Mouse (Mus musculus): ENCODE measurements around the gene Lztfl1. TPM values are rescaled to one million over a fixed set of nuclear protein-coding genes. Genes with fewer than 3 reads are reported as not detected.

Lztfl1 gene
- total and polyA plus RNA-seq, 2 experiments = 1.8 to 9.7 TPM

- no peak overlapping the region for H3K9ac ChIP-seq (ENCODE audit: low read depth, low read length)
- no peaks in the 10 kb centered on the region for H3K27me3 ChIP-seq (ENCODE audit: control insufficient read depth, insufficient read depth, low read length)
- peaks cover 39% of the 10 kb centered on the region for H3K36me3 ChIP-seq (ENCODE audit: control insufficient read depth, insufficient read depth, low read length)
- no peak for DNase-seq (ENCODE audit: extremely low read depth, low read depth, low spot score)
- H3K4me1 ChIP-seq (ENCODE audit: control insufficient read depth, insufficient read depth, low read length) = no peaks in the 10 kb centered on the region
- H3K4me3 ChIP-seq (ENCODE audit: insufficient read depth, low read depth, low read length) = no peak overlapping the region
- no peak for TF ChIP-seq CTCF (IDR thresholded peaks at IDR 0.05; ENCODE audit: low read depth, low read length)
- TF ChIP-seq POLR2A (IDR thresholded peaks at IDR 0.05; ENCODE audit: extremely low read depth, insufficient read depth, low read length) = no peak
- WGBS = 90% methylated on average over 5 of the region's 5 CpGs
- H3K79me2 ChIP-seq (ENCODE audit: control insufficient read depth, insufficient read depth, low read length) = no peaks in the 10 kb centered on the region
- no peak overlapping the region for H3K27ac ChIP-seq (replicated peaks; ENCODE audit: insufficient read depth, low read depth, low read length)
Measured at GRCm38 (mm10) chr9:123701822-123702221, 15.7 kb downstream of the Lztfl1 start.

- Histone ChIP-seq H3K36me3 (ENCODE audit: control insufficient read depth, insufficient read depth, low read length) (peaks cover 27% of the 10 kb centered on the region), H3K27ac (replicated peaks; ENCODE audit: insufficient read depth, low read depth, low read length) (no peak overlapping the region), H3K9ac (ENCODE audit: low read depth, low read length) (no peak overlapping the region), H3K79me2 (ENCODE audit: control insufficient read depth, insufficient read depth, low read length) (no peaks in the 10 kb centered on the region), H3K27me3 (ENCODE audit: control insufficient read depth, insufficient read depth, low read length) (no peaks in the 10 kb centered on the region), H3K4me1 (ENCODE audit: control insufficient read depth, insufficient read depth, low read length) (no peaks in the 10 kb centered on the region), H3K4me3 (ENCODE audit: insufficient read depth, low read depth, low read length) (no peak overlapping the region)
- DNase-seq (ENCODE audit: extremely low read depth, low read depth, low spot score) = no peak
- WGBS = 93% methylated on average over 3 of the region's 3 CpGs
- TF ChIP-seq CTCF (IDR thresholded peaks at IDR 0.05; ENCODE audit: low read depth, low read length) (no peak), POLR2A (IDR thresholded peaks at IDR 0.05; ENCODE audit: extremely low read depth, insufficient read depth, low read length) (no peak)
Measured at GRCm38 (mm10) chr9:123695634-123696302, 21.7 kb downstream of the Lztfl1 start.

GRCm38 (mm10) chr9:123688227-123688626 lies 29.3 kb downstream of the Lztfl1 start:
- H3K79me2 ChIP-seq (ENCODE audit: control insufficient read depth, insufficient read depth, low read length) = no peaks in the 10 kb centered on the region
- no peak overlapping the region for H3K9ac ChIP-seq (ENCODE audit: low read depth, low read length)
- no peak overlapping the region for H3K27ac ChIP-seq (replicated peaks; ENCODE audit: insufficient read depth, low read depth, low read length)
- no peaks in the 10 kb centered on the region for H3K27me3 ChIP-seq (ENCODE audit: control insufficient read depth, insufficient read depth, low read length)
- no peak overlapping the region for H3K4me3 ChIP-seq (ENCODE audit: insufficient read depth, low read depth, low read length)
- no peak for DNase-seq (ENCODE audit: extremely low read depth, low read depth, low spot score)
- no peaks in the 10 kb centered on the region for H3K4me1 ChIP-seq (ENCODE audit: control insufficient read depth, insufficient read depth, low read length)
- no peak for TF ChIP-seq POLR2A (IDR thresholded peaks at IDR 0.05; ENCODE audit: extremely low read depth, insufficient read depth, low read length)
- no peak for TF ChIP-seq CTCF (IDR thresholded peaks at IDR 0.05; ENCODE audit: low read depth, low read length)
- 86% methylated on average over 1 of the region's 1 CpGs for WGBS
- H3K36me3 ChIP-seq (ENCODE audit: control insufficient read depth, insufficient read depth, low read length) = peaks cover 8% of the 10 kb centered on the region; the same call in 1 of the 2 replicates

- Histone ChIP-seq H3K36me3 (ENCODE audit: control insufficient read depth, insufficient read depth, low read length) (no peaks in the 10 kb centered on the region), H3K4me3 (ENCODE audit: insufficient read depth, low read depth, low read length) (no peak overlapping the region), H3K79me2 (ENCODE audit: control insufficient read depth, insufficient read depth, low read length) (no peaks in the 10 kb centered on the region), H3K9ac (ENCODE audit: low read depth, low read length) (no peak overlapping the region), H3K4me1 (ENCODE audit: control insufficient read depth, insufficient read depth, low read length) (no peaks in the 10 kb centered on the region), H3K27me3 (ENCODE audit: control insufficient read depth, insufficient read depth, low read length) (no peaks in the 10 kb centered on the region), H3K27ac (replicated peaks; ENCODE audit: insufficient read depth, low read depth, low read length) (no peak overlapping the region)
- 84% methylated on average over 5 of the region's 5 CpGs for WGBS
- DNase-seq (ENCODE audit: extremely low read depth, low read depth, low spot score) = no peak
- TF ChIP-seq POLR2A (IDR thresholded peaks at IDR 0.05; ENCODE audit: extremely low read depth, insufficient read depth, low read length) = no peak
- TF ChIP-seq CTCF (IDR thresholded peaks at IDR 0.05; ENCODE audit: low read depth, low read length) = no peak
Measured at GRCm38 (mm10) chr9:123686206-123686605, 31.3 kb downstream of the Lztfl1 start.

- Histone ChIP-seq H3K79me2 (ENCODE audit: control insufficient read depth, insufficient read depth, low read length) (no peaks in the 10 kb centered on the region), H3K4me1 (ENCODE audit: control insufficient read depth, insufficient read depth, low read length) (peaks cover under 1% of the 10 kb centered on the region; the same call in 1 of the 2 replicates), H3K27me3 (ENCODE audit: control insufficient read depth, insufficient read depth, low read length) (peaks cover 2% of the 10 kb centered on the region), H3K36me3 (ENCODE audit: control insufficient read depth, insufficient read depth, low read length) (no peaks in the 10 kb centered on the region), H3K27ac (replicated peaks; ENCODE audit: insufficient read depth, low read depth, low read length) (no peak overlapping the region), H3K4me3 (ENCODE audit: insufficient read depth, low read depth, low read length) (no peak overlapping the region), H3K9ac (ENCODE audit: low read depth, low read length) (no peak overlapping the region)
- no peak for DNase-seq (ENCODE audit: extremely low read depth, low read depth, low spot score)
- no peak for TF ChIP-seq POLR2A (IDR thresholded peaks at IDR 0.05; ENCODE audit: extremely low read depth, insufficient read depth, low read length)
- no peak for TF ChIP-seq CTCF (IDR thresholded peaks at IDR 0.05; ENCODE audit: low read depth, low read length)
- WGBS = 55% methylated on average over 3 of the region's 3 CpGs
Measured at GRCm38 (mm10) chr9:123683704-123684103, 33.8 kb downstream of the Lztfl1 start.

- TF ChIP-seq POLR2A (IDR thresholded peaks at IDR 0.05; ENCODE audit: extremely low read depth, insufficient read depth, low read length) (no peak), CTCF (IDR thresholded peaks at IDR 0.05; ENCODE audit: low read depth, low read length) (no peak)
- Histone ChIP-seq H3K27ac (replicated peaks; ENCODE audit: insufficient read depth, low read depth, low read length) (no peak overlapping the region), H3K9ac (ENCODE audit: low read depth, low read length) (no peak overlapping the region), H3K79me2 (ENCODE audit: control insufficient read depth, insufficient read depth, low read length) (no peaks in the 10 kb centered on the region), H3K4me1 (ENCODE audit: control insufficient read depth, insufficient read depth, low read length) (peaks cover 3% of the 10 kb centered on the region), H3K4me3 (ENCODE audit: insufficient read depth, low read depth, low read length) (no peak overlapping the region), H3K27me3 (ENCODE audit: control insufficient read depth, insufficient read depth, low read length) (peaks cover 9% of the 10 kb centered on the region), H3K36me3 (ENCODE audit: control insufficient read depth, insufficient read depth, low read length) (no peaks in the 10 kb centered on the region)
- WGBS = 41% methylated on average over 2 of the region's 2 CpGs
- DNase-seq (ENCODE audit: extremely low read depth, low read depth, low spot score) = no peak
Measured at GRCm38 (mm10) chr9:123679198-123679597, 38.3 kb downstream of the Lztfl1 start.
